Mouse (Mus musculus) heart, embryonic 15.5 days (tissue): ENCODE results near the gene Crybb3. TPM values are rescaled to one million over a fixed set of nuclear protein-coding genes. Genes with fewer than 3 reads are reported as not detected.

Source experiments
- ATAC-seq: fragments of 200-750 bp; cut with Nextera tagmentation; replicated peaks from 2 replicates; pipeline ENCODE4 v1.8.0; 2017; ENCODE audit warnings: low read depth, moderate TSS enrichment; ENCODE audit not compliant: insufficient number of reproducible peaks, insufficient read depth, low FRiP score
- H3K27ac ChIP-seq: fragments of 300-500 bp; sonication (generic); 2 replicates; pipeline ENCODE4 v1.5.1; 2015; ENCODE audit warnings: mild to moderate bottlenecking, inconsistent platforms
- H3K27me3 ChIP-seq: fragments of 300-500 bp; sonication (generic); 2 replicates; pipeline ENCODE4 v1.6.1; 2015; ENCODE audit warnings: inconsistent platforms
- H3K36me3 ChIP-seq: fragments of 300-500 bp; sonication (generic); 2 replicates; pipeline ENCODE4 v1.6.1; 2015; ENCODE audit warnings: mild to moderate bottlenecking, inconsistent platforms
- H3K4me1 ChIP-seq: fragments of 300-500 bp; sonication (generic); replicated peaks from 2 replicates; pipeline ENCODE4 v1.6.1; 2015; ENCODE audit warnings: inconsistent platforms
- H3K4me2 ChIP-seq: fragments of 300-500 bp; sonication (generic); 2 replicates; pipeline ENCODE4 v1.6.1; 2015; ENCODE audit warnings: inconsistent platforms, mild to moderate bottlenecking, moderate library complexity
- H3K4me3 ChIP-seq: fragments of 300-500 bp; sonication (generic); 2 replicates; pipeline ENCODE4 v1.5.1; 2015; ENCODE audit warnings: mild to moderate bottlenecking, inconsistent platforms
- H3K9ac ChIP-seq: fragments of 300-500 bp; sonication (generic); 2 replicates; pipeline ENCODE4 v1.6.1; 2015; ENCODE audit warnings: mild to moderate bottlenecking, inconsistent platforms
- H3K9me3 ChIP-seq: fragments of 300-500 bp; sonication (generic); replicated peaks from 2 replicates; pipeline ENCODE4 v1.6.1; 2016; ENCODE audit warnings: inconsistent platforms
- WGBS: fragments of 180-500 bp; shearing (Covaris S2); methylation state at CpG from one replicate; pipeline ENCODE4 v1.1.7; 2015; ENCODE audit warnings: mixed read lengths; 5-methylcytosine and 5-hydroxymethylcytosine counted together
- polyA plus RNA-seq: library from polyadenylated mRNA; unstranded; fragments of >200 nt; fragmentation: Nextera tagmentation; extraction: Ambion mirVana; gene quantifications from 2 replicates; pipeline ENCODE4 v1.2.1, GENCODE M21; 2015

The Crybb3 gene
- polyA plus RNA-seq, 1 experiment from 2014 or later: 0.83 TPM

- no peak overlapping the region for H3K9ac ChIP-seq
- H3K4me2 ChIP-seq: no peak overlapping the region
- no peak for ATAC-seq
- H3K27me3 ChIP-seq: no peaks in the 10 kb centered on the region
- H3K4me3 ChIP-seq: no peak overlapping the region
- peaks cover 12% of the 10 kb centered on the region for H3K4me1 ChIP-seq
- 78% methylated on average over 12 of the region's 12 CpGs for WGBS
- H3K27ac ChIP-seq: no peak overlapping the region
- H3K36me3 ChIP-seq: peaks cover 35% of the 10 kb centered on the region
- no peaks in the 10 kb centered on the region for H3K9me3 ChIP-seq
These were observed 5.1 kb upstream of the Crybb3 start for GRCm38 (mm10) chr5:113086439-113086838.

- no peaks in the 10 kb centered on the region for H3K27me3 ChIP-seq
- no peak overlapping the region for H3K27ac ChIP-seq
- WGBS: 69% methylated on average over 2 of the region's 2 CpGs
- no peak overlapping the region for H3K9ac ChIP-seq
- H3K4me3 ChIP-seq: no peak overlapping the region
- H3K9me3 ChIP-seq: no peaks in the 10 kb centered on the region
- peaks cover 30% of the 10 kb centered on the region for H3K36me3 ChIP-seq
- H3K4me2 ChIP-seq: no peak overlapping the region
- no peak for ATAC-seq
- H3K4me1 ChIP-seq: peaks cover 18% of the 10 kb centered on the region
These were observed 4.5 kb upstream of the Crybb3 start for GRCm38 (mm10) chr5:113085931-113086330.

GRCm38 (mm10) chr5:113084309-113084708 is 2.9 kb upstream of the Crybb3 start:
- Histone ChIP-seq H3K4me3 (no peak overlapping the region), H3K4me1 (peaks cover 25% of the 10 kb centered on the region), H3K9me3 (no peaks in the 10 kb centered on the region), H3K27me3 (no peaks in the 10 kb centered on the region), H3K4me2 (no peak overlapping the region), H3K9ac (no peak overlapping the region), H3K27ac (no peak overlapping the region), H3K36me3 (peaks cover 13% of the 10 kb centered on the region; the same call in 1 of the 2 replicates)
- no peak for ATAC-seq
- 89% methylated on average over 2 of the region's 2 CpGs for WGBS

- no peaks in the 10 kb centered on the region for H3K36me3 ChIP-seq
- no peak; the same call in 1 of the 2 replicates for ATAC-seq
- peaks cover 8% of the 10 kb centered on the region for H3K27me3 ChIP-seq
- H3K4me1 ChIP-seq: peaks cover 25% of the 10 kb centered on the region
- WGBS: 27% methylated on average over 19 of the region's 19 CpGs
- no peaks in the 10 kb centered on the region for H3K9me3 ChIP-seq
- H3K27ac ChIP-seq: peak overlapping the region; percentile 9; the same call in 1 of the 2 replicates
- H3K4me2 ChIP-seq: peak overlapping the region; percentile 47
- H3K9ac ChIP-seq: no peak overlapping the region
- H3K4me3 ChIP-seq: 0 out of 2 replicates have a peak overlapping the region, but pooled peaks have one; percentile 7
These were observed 1.2 kb upstream of the Crybb3 start for GRCm38 (mm10) chr5:113082356-113083168.

GRCm38 (mm10) chr5:113081020-113081419 is 364 bp downstream of the Crybb3 start:
- Histone ChIP-seq H3K4me2 (no peak overlapping the region), H3K9ac (no peak overlapping the region), H3K36me3 (no peaks in the 10 kb centered on the region), H3K27me3 (peaks cover 16% of the 10 kb centered on the region), H3K4me3 (no peak overlapping the region), H3K9me3 (no peaks in the 10 kb centered on the region), H3K27ac (no peak overlapping the region), H3K4me1 (peaks cover 25% of the 10 kb centered on the region)
- no peak for ATAC-seq
- WGBS: 85% methylated on average over 9 of the region's 9 CpGs

GRCm38 (mm10) chr5:113079783-113080182 is 1.6 kb downstream of the Crybb3 start:
- Histone ChIP-seq H3K9me3 (no peaks in the 10 kb centered on the region), H3K27ac (no peak overlapping the region), H3K4me1 (peaks cover 25% of the 10 kb centered on the region), H3K4me3 (no peak overlapping the region), H3K27me3 (peaks cover 24% of the 10 kb centered on the region), H3K4me2 (peak overlapping the region; percentile 35; the same call in 1 of the 2 replicates), H3K36me3 (no peaks in the 10 kb centered on the region), H3K9ac (no peak overlapping the region)
- 22% methylated on average over 21 of the region's 21 CpGs for WGBS
- ATAC-seq: no peak

- Histone ChIP-seq H3K4me1 (peaks cover 25% of the 10 kb centered on the region), H3K9ac (no peak overlapping the region), H3K9me3 (no peaks in the 10 kb centered on the region), H3K27ac (no peak overlapping the region), H3K4me2 (no peak overlapping the region), H3K27me3 (peaks cover 26% of the 10 kb centered on the region), H3K36me3 (no peaks in the 10 kb centered on the region), H3K4me3 (no peak overlapping the region)
- whole genome bisulfite sequencing: 62% methylated on average over 5 of the region's 5 CpGs
- ATAC-seq: no peak
These were observed 2.7 kb downstream of the Crybb3 start for GRCm38 (mm10) chr5:113078686-113079085.

GRCm38 (mm10) chr5:113070017-113070416 is 11.4 kb downstream of the Crybb3 start, which contains the start of gene Crybb2:
Crybb2 (minus strand) TSS chr5:113070117.
- no peaks in the 10 kb centered on the region for H3K36me3 ChIP-seq
- no peaks in the 10 kb centered on the region for H3K9me3 ChIP-seq
- no peak within 1 kb of the TSS for H3K4me2 ChIP-seq
- H3K27ac ChIP-seq: no peak within 1 kb of the TSS
- no peak within 1 kb of the TSS for H3K9ac ChIP-seq
- no peaks in the 10 kb centered on the region for H3K4me1 ChIP-seq
- H3K27me3 ChIP-seq: peaks cover 4% of the 10 kb centered on the region; the same call in 1 of the 2 replicates
- no peak for ATAC-seq
- H3K4me3 ChIP-seq: no peak within 1 kb of the TSS

GRCm38 (mm10) chr5:113054308-113054707 is 27.1 kb downstream of the Crybb3 start:
- H3K36me3 ChIP-seq: no peaks in the 10 kb centered on the region
- no peak overlapping the region for H3K27ac ChIP-seq
- WGBS: 6% methylated on average over 16 of the region's 16 CpGs
- ATAC-seq: no peak
- no peaks in the 10 kb centered on the region for H3K4me1 ChIP-seq
- H3K4me2 ChIP-seq: no peak overlapping the region
- peaks cover 35% of the 10 kb centered on the region for H3K27me3 ChIP-seq
- no peak overlapping the region for H3K9ac ChIP-seq
- H3K4me3 ChIP-seq: no peak overlapping the region
- no peaks in the 10 kb centered on the region for H3K9me3 ChIP-seq

- Histone ChIP-seq H3K4me3 (no peak overlapping the region), H3K4me2 (no peak overlapping the region), H3K36me3 (no peaks in the 10 kb centered on the region), H3K27ac (no peak overlapping the region), H3K27me3 (0 out of 2 replicates have a peak, but pooled peaks cover 9% of the 10 kb centered on the region), H3K9me3 (no peaks in the 10 kb centered on the region), H3K9ac (no peak overlapping the region), H3K4me1 (no peaks in the 10 kb centered on the region)
- WGBS: 69% methylated on average over 7 of the region's 7 CpGs
- ATAC-seq: no peak
These were observed 30.7 kb downstream of the Crybb3 start for GRCm38 (mm10) chr5:113050581-113051185.

GRCm38 (mm10) chr5:113049876-113050275 is 31.5 kb downstream of the Crybb3 start:
- no peak overlapping the region for H3K4me3 ChIP-seq
- H3K27ac ChIP-seq: no peak overlapping the region
- no peak overlapping the region for H3K4me2 ChIP-seq
- H3K27me3 ChIP-seq: 0 out of 2 replicates have a peak, but pooled peaks cover 6% of the 10 kb centered on the region
- no peak for ATAC-seq
- no peak overlapping the region for H3K9ac ChIP-seq
- H3K36me3 ChIP-seq: no peaks in the 10 kb centered on the region
- no peaks in the 10 kb centered on the region for H3K9me3 ChIP-seq
- no peaks in the 10 kb centered on the region for H3K4me1 ChIP-seq
